Mouse (Mus musculus): ENCODE measurements around the gene Spry1. TPM values are rescaled to one million over a fixed set of nuclear protein-coding genes. Genes with fewer than 3 reads are reported as not detected.

The Spry1 gene
- polyA plus RNA-seq, 1 experiment from 2014 or later, result 9.2 TPM

DNA sequence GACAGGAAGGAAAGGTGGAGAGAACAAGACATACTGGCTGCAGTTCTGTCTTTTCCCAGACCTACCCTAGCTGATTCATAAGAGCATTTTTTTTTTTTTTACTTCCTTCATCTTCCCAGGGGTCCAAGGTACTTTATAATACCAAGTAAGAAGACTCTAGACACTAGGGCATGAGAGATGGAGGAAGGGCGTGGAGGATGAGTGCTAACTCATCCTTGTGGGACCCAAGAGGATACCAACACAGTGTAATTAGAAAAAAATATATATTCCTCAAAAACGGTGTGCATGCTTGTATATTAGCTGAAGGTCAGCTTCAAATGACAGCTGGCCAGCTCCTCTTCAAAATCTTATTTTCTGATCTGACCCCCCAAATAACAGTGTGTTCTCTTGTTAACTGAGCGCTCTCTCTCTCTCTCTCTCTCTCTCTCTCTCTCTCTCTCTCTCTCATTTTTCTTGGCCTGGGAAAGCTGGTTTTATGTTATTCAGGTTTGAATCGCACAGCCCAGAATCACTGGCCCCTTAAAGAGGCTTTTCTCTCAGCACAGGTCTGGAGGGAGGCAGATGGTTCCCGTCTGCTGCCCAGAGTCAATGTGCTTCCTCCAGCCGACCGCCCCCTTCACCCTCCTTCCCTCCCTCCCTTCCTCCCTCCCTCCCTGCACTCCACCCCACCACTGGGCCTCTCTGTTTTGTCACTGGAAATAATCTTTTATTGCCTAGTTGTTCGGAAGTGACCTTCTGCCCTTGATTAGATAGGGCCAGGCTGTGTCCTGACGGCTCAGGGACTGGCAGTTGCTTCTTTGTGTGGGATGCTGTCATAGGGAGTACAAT is 26.8 kb downstream of the Spry1 start:
- H3K27me3 ChIP-seq (replicated peaks; ENCODE audit: control insufficient read depth, insufficient read depth, low read length), result 0 out of 2 replicates have a peak, but pooled peaks cover 7% of the 10 kb centered on the region
- no peaks in the 10 kb centered on the region for H3K36me3 ChIP-seq (ENCODE audit: control insufficient read depth, insufficient read depth)
- H3K4me2 ChIP-seq (replicated peaks; ENCODE audit: low read depth), result peak overlapping the region; percentile 27; the same call in 1 of the 2 replicates
- no peaks in the 10 kb centered on the region for H3K9me3 ChIP-seq (ENCODE audit: control insufficient read depth)
- H3K4me3 ChIP-seq (ENCODE audit: low read depth, low read length), result no peak overlapping the region
- peaks cover 6% of the 10 kb centered on the region; the same call in 1 of the 2 replicates for H3K4me1 ChIP-seq (replicated peaks; ENCODE audit: control insufficient read depth, insufficient read depth, low read length)
- ATAC-seq, result peak; percentile 89
- WGBS, result 13% methylated on average over 9 of the region's 9 CpGs
- no peak for TF ChIP-seq CTCF (IDR thresholded peaks at IDR 0.05; ENCODE audit: low read depth)
- no peak overlapping the region for H3K27ac ChIP-seq (ENCODE audit: low read depth, low read length)
- no peak overlapping the region for H3K9ac ChIP-seq (ENCODE audit: low read depth, low read length)

DNA sequence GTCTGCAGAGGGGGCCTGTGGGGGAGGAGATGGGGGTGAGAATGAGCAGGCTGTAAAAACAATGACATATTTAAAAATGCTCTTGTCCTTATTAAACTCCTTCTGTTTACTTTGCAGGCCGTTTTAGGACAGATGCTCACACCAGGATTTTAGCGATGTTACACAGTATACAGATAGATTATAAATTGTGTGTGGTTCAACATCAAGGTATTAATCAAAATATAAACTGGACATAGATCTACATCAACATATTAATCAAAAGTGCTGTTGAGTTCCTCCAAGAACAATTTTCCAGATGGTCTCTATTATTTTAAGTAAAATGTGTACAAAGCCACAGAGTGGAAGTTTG is 27.3 kb downstream of the Spry1 start:
- WGBS, result 10% methylated on average over 2 of the region's 2 CpGs
- TF ChIP-seq CTCF (IDR thresholded peaks at IDR 0.05; ENCODE audit: low read depth), result no peak
- Histone ChIP-seq H3K4me2 (replicated peaks; ENCODE audit: low read depth) (0 out of 2 replicates have a peak overlapping the region, but pooled peaks have one; percentile 27), H3K9ac (ENCODE audit: low read depth, low read length) (no peak overlapping the region), H3K4me3 (ENCODE audit: low read depth, low read length) (no peak overlapping the region), H3K27ac (ENCODE audit: low read depth, low read length) (no peak overlapping the region), H3K36me3 (ENCODE audit: control insufficient read depth, insufficient read depth) (no peaks in the 10 kb centered on the region), H3K9me3 (ENCODE audit: control insufficient read depth) (no peaks in the 10 kb centered on the region), H3K4me1 (replicated peaks; ENCODE audit: control insufficient read depth, insufficient read depth, low read length) (peaks cover 6% of the 10 kb centered on the region; the same call in 1 of the 2 replicates), H3K27me3 (replicated peaks; ENCODE audit: control insufficient read depth, insufficient read depth, low read length) (0 out of 2 replicates have a peak, but pooled peaks cover 7% of the 10 kb centered on the region)
- no peak for ATAC-seq

DNA sequence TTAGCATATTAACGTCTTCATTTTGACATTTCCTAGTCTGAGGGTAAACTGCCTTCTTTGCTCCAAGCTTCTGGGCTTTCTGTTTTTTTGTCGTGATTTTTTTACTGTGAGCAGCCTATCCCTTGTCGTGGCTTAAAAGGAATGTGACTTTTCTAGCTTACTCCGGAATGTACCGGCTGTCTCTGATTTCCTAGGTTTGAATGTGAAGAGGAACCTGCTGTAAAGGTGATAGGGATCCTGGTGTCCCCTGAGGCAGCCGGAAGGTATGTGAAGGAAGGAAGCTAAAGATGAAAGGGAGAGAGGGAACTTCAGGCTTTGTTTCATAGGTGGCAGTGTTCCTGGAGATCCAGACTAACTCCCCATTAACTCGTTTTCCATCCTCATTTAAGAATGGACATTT is 28.0 kb downstream of the Spry1 start:
- Histone ChIP-seq H3K9me3 (ENCODE audit: control insufficient read depth) (no peaks in the 10 kb centered on the region), H3K27ac (ENCODE audit: low read depth, low read length) (no peak overlapping the region), H3K4me2 (replicated peaks; ENCODE audit: low read depth) (no peak overlapping the region), H3K4me1 (replicated peaks; ENCODE audit: control insufficient read depth, insufficient read depth, low read length) (peaks cover 6% of the 10 kb centered on the region; the same call in 1 of the 2 replicates), H3K4me3 (ENCODE audit: low read depth, low read length) (no peak overlapping the region), H3K36me3 (ENCODE audit: control insufficient read depth, insufficient read depth) (no peaks in the 10 kb centered on the region), H3K9ac (ENCODE audit: low read depth, low read length) (no peak overlapping the region), H3K27me3 (replicated peaks; ENCODE audit: control insufficient read depth, insufficient read depth, low read length) (0 out of 2 replicates have a peak, but pooled peaks cover 7% of the 10 kb centered on the region)
- no peak for ATAC-seq
- TF ChIP-seq CTCF (IDR thresholded peaks at IDR 0.05; ENCODE audit: low read depth), result 0 out of 2 replicates have a peak, but pooled peaks have one; percentile 8
- 32% methylated on average over 7 of the region's 7 CpGs for WGBS

DNA sequence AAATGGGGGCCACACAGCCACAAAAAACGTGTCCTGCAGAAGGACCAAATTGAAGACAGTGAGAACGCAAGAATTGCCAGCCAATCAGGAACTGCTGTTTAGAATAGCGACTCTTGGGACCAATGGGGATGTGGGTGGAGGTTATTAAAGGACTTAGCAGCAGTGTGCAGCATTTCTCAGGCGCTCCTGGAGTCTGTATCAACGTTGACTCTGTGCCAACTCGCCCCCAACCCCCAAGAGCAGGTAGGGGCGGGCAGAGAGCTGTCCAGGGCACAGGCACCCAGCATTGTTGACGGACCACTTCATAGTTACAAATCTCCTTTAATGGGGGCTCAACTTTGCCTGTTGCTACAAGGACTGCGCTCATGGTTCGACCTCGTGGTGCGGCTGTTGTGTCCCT is 28.9 kb downstream of the Spry1 start:
- TF ChIP-seq CTCF (IDR thresholded peaks at IDR 0.05; ENCODE audit: low read depth), result no peak
- H3K4me1 ChIP-seq (replicated peaks; ENCODE audit: control insufficient read depth, insufficient read depth, low read length), result peaks cover 6% of the 10 kb centered on the region; the same call in 1 of the 2 replicates
- H3K4me2 ChIP-seq (replicated peaks; ENCODE audit: low read depth), result no peak overlapping the region
- 0 out of 2 replicates have a peak, but pooled peaks cover 7% of the 10 kb centered on the region for H3K27me3 ChIP-seq (replicated peaks; ENCODE audit: control insufficient read depth, insufficient read depth, low read length)
- WGBS, result 86% methylated on average over 12 of the region's 12 CpGs
- no peaks in the 10 kb centered on the region for H3K36me3 ChIP-seq (ENCODE audit: control insufficient read depth, insufficient read depth)
- no peak overlapping the region for H3K4me3 ChIP-seq (ENCODE audit: low read depth, low read length)
- ATAC-seq, result no peak
- H3K27ac ChIP-seq (ENCODE audit: low read depth, low read length), result no peak overlapping the region
- no peak overlapping the region for H3K9ac ChIP-seq (ENCODE audit: low read depth, low read length)
- H3K9me3 ChIP-seq (ENCODE audit: control insufficient read depth), result no peaks in the 10 kb centered on the region

DNA sequence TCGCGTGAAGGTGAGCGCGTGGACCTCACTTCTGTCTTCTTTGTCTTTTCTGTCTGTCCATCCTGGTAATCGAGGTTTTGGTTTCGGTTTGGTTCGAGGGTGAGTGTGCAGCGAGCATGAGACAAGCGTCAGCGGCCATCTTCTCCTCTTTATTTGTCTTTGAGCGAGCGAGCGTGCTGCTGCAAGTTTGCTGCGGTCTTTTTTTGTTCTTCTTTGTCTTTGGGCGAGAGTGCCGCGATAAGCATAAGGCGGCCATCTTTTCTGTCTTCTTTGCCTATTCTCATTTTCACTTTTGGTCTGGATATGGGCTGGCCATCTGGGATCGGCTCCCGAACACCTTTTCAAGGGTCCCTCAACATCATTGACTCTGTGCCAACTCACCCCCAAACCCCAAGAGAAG is 29.4 kb downstream of the Spry1 start:
- ATAC-seq, result no peak
- H3K27me3 ChIP-seq (replicated peaks; ENCODE audit: control insufficient read depth, insufficient read depth, low read length), result 0 out of 2 replicates have a peak, but pooled peaks cover 7% of the 10 kb centered on the region
- no peak overlapping the region for H3K4me2 ChIP-seq (replicated peaks; ENCODE audit: low read depth)
- 98% methylated on average over 20 of the region's 20 CpGs for whole genome bisulfite sequencing
- H3K27ac ChIP-seq (ENCODE audit: low read depth, low read length), result no peak overlapping the region
- TF ChIP-seq CTCF (IDR thresholded peaks at IDR 0.05; ENCODE audit: low read depth), result no peak
- no peak overlapping the region for H3K9ac ChIP-seq (ENCODE audit: low read depth, low read length)
- H3K36me3 ChIP-seq (ENCODE audit: control insufficient read depth, insufficient read depth), result no peaks in the 10 kb centered on the region
- H3K4me3 ChIP-seq (ENCODE audit: low read depth, low read length), result no peak overlapping the region
- no peaks in the 10 kb centered on the region for H3K9me3 ChIP-seq (ENCODE audit: control insufficient read depth)
- peaks cover 6% of the 10 kb centered on the region; the same call in 1 of the 2 replicates for H3K4me1 ChIP-seq (replicated peaks; ENCODE audit: control insufficient read depth, insufficient read depth, low read length)

DNA sequence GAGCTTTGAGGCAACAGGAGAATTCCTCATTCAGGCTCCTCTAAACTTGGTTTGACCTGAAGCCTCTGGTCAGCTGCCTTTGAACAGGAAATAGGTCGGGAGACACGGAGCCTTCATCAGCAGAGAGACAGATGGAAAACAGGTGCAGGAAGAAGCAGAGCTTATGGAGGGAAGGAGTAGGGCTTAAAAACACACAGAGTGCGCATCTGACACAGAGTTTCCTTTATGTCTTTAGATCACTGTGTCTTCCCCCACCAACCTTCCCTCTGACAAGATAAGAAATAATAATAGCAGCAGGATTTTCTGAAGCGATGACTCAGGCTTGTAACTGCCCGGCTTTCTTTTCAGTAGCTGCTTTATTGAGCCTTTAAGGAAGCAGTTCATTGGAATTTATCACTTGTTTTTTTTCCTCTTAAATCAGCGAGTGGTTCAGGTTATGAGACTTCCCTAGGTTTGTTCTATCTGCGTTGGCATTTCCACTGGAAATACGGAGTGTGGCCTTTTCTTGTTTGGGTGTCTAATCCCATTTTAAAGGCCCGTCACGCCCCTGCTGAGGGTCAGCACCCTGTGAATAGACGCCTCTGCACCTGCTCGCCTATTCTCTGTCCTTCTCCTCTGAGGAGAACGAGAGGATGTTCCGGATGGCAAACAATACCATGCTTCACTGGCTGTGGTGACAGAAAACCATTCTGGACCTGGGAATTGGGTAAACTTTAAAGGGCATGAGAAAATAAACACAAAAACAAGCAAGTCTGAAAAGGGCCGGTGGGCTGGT is 32.7 kb downstream of the Spry1 start:
- Histone ChIP-seq H3K4me3 (ENCODE audit: low read depth, low read length) (no peak overlapping the region), H3K36me3 (ENCODE audit: control insufficient read depth, insufficient read depth) (no peaks in the 10 kb centered on the region), H3K9ac (ENCODE audit: low read depth, low read length) (no peak overlapping the region), H3K9me3 (ENCODE audit: control insufficient read depth) (no peaks in the 10 kb centered on the region), H3K27ac (ENCODE audit: low read depth, low read length) (no peak overlapping the region), H3K27me3 (replicated peaks; ENCODE audit: control insufficient read depth, insufficient read depth, low read length) (0 out of 2 replicates have a peak, but pooled peaks cover 7% of the 10 kb centered on the region), H3K4me1 (replicated peaks; ENCODE audit: control insufficient read depth, insufficient read depth, low read length) (no peaks in the 10 kb centered on the region), H3K4me2 (replicated peaks; ENCODE audit: low read depth) (0 out of 2 replicates have a peak overlapping the region, but pooled peaks have one; percentile 21)
- WGBS, result 33% methylated on average over 15 of the region's 15 CpGs
- ATAC-seq, result 0 out of 2 replicates have a peak, but pooled peaks have one; percentile 29
- no peak for TF ChIP-seq CTCF (IDR thresholded peaks at IDR 0.05; ENCODE audit: low read depth)

All from intestine, postnatal 0 days (tissue).